Mouse (Mus musculus): ENCODE measurements at regions not wholly inside any gene's neighbourhood (a gene's known extent, or its start where the extent isn't known, plus 50 kb on each side); places are given as distances from the start of the nearest gene placed in this dataset.

GRCm38 (mm10) chr15:8903651-8904050 lies 64.1 kb upstream of the Ranbp3l start:
- no peak for DNase-seq

GRCm38 (mm10) chr15:8897487-8898158 lies 70.1 kb upstream of the Ranbp3l start:
- no peak for DNase-seq

- no peak for DNase-seq
Measured at GRCm38 (mm10) chr15:8896856-8897255, 70.9 kb upstream of the Ranbp3l start.

- no peak for DNase-seq
Measured at GRCm38 (mm10) chr15:8896391-8896790, 71.4 kb upstream of the Ranbp3l start.

- no peak for DNase-seq
Measured at GRCm38 (mm10) chr15:8885585-8885984, 82.2 kb upstream of the Ranbp3l start.

- DNase-seq, result no peak
Measured at GRCm38 (mm10) chr15:8884608-8885467, 82.9 kb upstream of the Ranbp3l start.

GRCm38 (mm10) chr15:8882880-8883539 lies 84.7 kb upstream of the Ranbp3l start:
- DNase-seq, result no peak

GRCm38 (mm10) chr15:8874884-8875493 lies 92.8 kb upstream of the Ranbp3l start:
- DNase-seq, result no peak

- no peak for DNase-seq
Measured at GRCm38 (mm10) chr15:8868021-8868420, 99.7 kb upstream of the Ranbp3l start.

GRCm38 (mm10) chr15:8867160-8867891 lies 100.4 kb upstream of the Ranbp3l start:
- no peak for DNase-seq

- DNase-seq, result no peak
Measured at GRCm38 (mm10) chr15:8865089-8865933, 102.4 kb upstream of the Ranbp3l start.

GRCm38 (mm10) chr15:8856419-8857084 lies 111.2 kb upstream of the Ranbp3l start:
- DNase-seq, result no peak

- no peak for DNase-seq
Measured at GRCm38 (mm10) chr15:8855511-8855910, 112.2 kb upstream of the Ranbp3l start.

- no peak for DNase-seq
Measured at GRCm38 (mm10) chr15:8854336-8854735, 113.4 kb upstream of the Ranbp3l start.

- no peak for DNase-seq
Measured at GRCm38 (mm10) chr15:8850996-8851395, 116.8 kb upstream of the Ranbp3l start.

- DNase-seq, result no peak
Measured at GRCm38 (mm10) chr15:8849413-8849812, 118.3 kb upstream of the Ranbp3l start.

- DNase-seq, result no peak
Measured at GRCm38 (mm10) chr15:8842129-8842528, 125.6 kb upstream of the Ranbp3l start.

- DNase-seq, result no peak
Measured at GRCm38 (mm10) chr15:8839462-8839861, 128.3 kb upstream of the Ranbp3l start.

- no peak for DNase-seq
Measured at GRCm38 (mm10) chr15:8834151-8834550, 123.6 kb upstream of the Slc1a3 start.

- DNase-seq, result no peak
Measured at GRCm38 (mm10) chr15:8832970-8833369, 122.4 kb upstream of the Slc1a3 start.
